Mouse (Mus musculus) myocyte (in vitro differentiated cells): ENCODE measurements around the gene Rad23a.

Source experiments
- MYOD1 ChIP-seq, 3 experiments: IDR thresholded peaks; one replicate each; pipeline ENCODE4 v1.6.1; 2011; ENCODE audit warnings: control low read depth in 2 of 3, low read depth in 2 of 3, mild to moderate bottlenecking in 2 of 3, moderate library complexity in 1 of 3; ENCODE audit not compliant: insufficient read length in 2 of 3, control insufficient read depth in 1 of 3
- POLR2A ChIP-seq: IDR thresholded peaks from one replicate; pipeline ENCODE4 v1.6.1; 2011; ENCODE audit warnings: low read depth, mild to moderate bottlenecking, control low read depth, moderate library complexity; ENCODE audit not compliant: insufficient read length
- TCF12 ChIP-seq: IDR thresholded peaks from one replicate; pipeline ENCODE4 v1.6.1; 2011; ENCODE audit warnings: mild to moderate bottlenecking, control low read depth; ENCODE audit not compliant: poor library complexity, insufficient read depth, severe bottlenecking

DNA sequence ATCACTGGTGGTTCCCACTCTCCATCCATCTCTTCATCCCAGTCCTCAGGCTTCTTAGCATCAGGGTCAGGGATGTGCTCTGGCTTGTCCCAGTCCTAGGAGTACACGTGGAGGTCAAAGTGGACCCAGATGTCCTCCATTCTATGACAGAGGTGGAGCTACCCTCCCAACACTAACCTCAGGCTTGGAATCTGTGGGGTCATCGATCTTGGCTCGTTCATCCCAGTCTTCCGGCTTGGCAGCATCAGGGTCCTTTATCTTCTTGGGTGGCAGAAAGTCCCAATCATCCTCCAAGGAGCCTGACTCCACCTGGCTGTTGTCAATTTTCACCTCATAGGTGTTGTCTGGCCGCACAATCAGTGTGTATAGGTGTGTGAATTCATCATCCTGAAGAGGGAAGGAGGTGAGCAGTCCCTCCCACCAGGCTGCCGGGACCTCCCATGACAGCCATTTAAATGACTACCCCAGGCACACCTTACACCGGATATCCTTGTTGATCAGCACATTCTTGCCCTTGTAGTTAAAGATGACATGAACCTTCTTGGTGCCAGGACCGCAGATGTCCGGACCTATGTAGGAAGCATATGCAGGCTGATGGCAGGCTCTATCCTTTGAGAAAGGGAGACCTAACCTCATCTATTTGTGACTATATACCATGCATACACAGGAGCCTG is 4.1 kb upstream of the Rad23a start:
- no peak for TF ChIP-seq MYOD1 (IDR thresholded peaks at IDR 0.05; ENCODE audit: control insufficient read depth in 1 of 3, insufficient read length in 2 of 3, low read depth in 2 of 3)
- no peak for TF ChIP-seq POLR2A
- TF ChIP-seq TCF12 = no peak
